Mouse (Mus musculus) neutrophil, adult 5-6 weeks (primary cell): ENCODE measurements around the gene Dmgdh. TPM values are rescaled to one million over a fixed set of nuclear protein-coding genes. Genes with fewer than 3 reads are reported as not detected.

Experiments used
- ATAC-seq: fragments of 151-379, 151-347 bp; 2 replicates; pipeline ENCODE4 v1.8.0; 2017; ENCODE audit warnings: mild to moderate bottlenecking, moderate TSS enrichment; ENCODE audit not compliant: insufficient number of reproducible peaks, poor library complexity, low FRiP score, severe bottlenecking; ENCODE audit errors: extremely low read depth
- total RNA-seq: library from RNA; stranded (forward); fragments of 200-1000 nt; gene quantifications from 2 replicates; pipeline ENCODE4 v1.2.3, GENCODE M21; 2017

Gene Dmgdh
- not detected in 2 replicates for total RNA-seq

- ATAC-seq = no peak
Observed at GRCm38 (mm10) chr13:93674131-93674561, at the start of gene Dmgdh, which contains the start of gene Bhmt2. TSS of gene Dmgdh (plus strand) at chr13:93674433. TSS of gene Bhmt2 (minus strand) at chr13:93674302.

- no peak for ATAC-seq
Observed at GRCm38 (mm10) chr13:93628861-93629260, 45.4 kb upstream of the Dmgdh start.

GRCm38 (mm10) chr13:93630941-93631705 lies 43.1 kb upstream of the Dmgdh start:
- no peak for ATAC-seq

GRCm38 (mm10) chr13:93632927-93633326 lies 41.3 kb upstream of the Dmgdh start:
- no peak for ATAC-seq

- ATAC-seq = no peak
Observed at GRCm38 (mm10) chr13:93636561-93636960, 37.7 kb upstream of the Dmgdh start.

- ATAC-seq = no peak
Observed at GRCm38 (mm10) chr13:93637282-93638245, 36.7 kb upstream of the Dmgdh start, which contains the start of gene Bhmt. TSS of gene Bhmt (minus strand) at chr13:93637961.

GRCm38 (mm10) chr13:93639636-93640035 lies 34.6 kb upstream of the Dmgdh start:
- ATAC-seq = no peak

GRCm38 (mm10) chr13:93648387-93649130 lies 25.7 kb upstream of the Dmgdh start:
- ATAC-seq = no peak

- ATAC-seq = no peak
Observed at GRCm38 (mm10) chr13:93653382-93653781, 20.9 kb upstream of the Dmgdh start.

GRCm38 (mm10) chr13:93657941-93658340 lies 16.3 kb upstream of the Dmgdh start:
- ATAC-seq = no peak

GRCm38 (mm10) chr13:93667586-93667985 lies 6.6 kb upstream of the Dmgdh start:
- ATAC-seq = no peak

GRCm38 (mm10) chr13:93672371-93672770 lies 1.9 kb upstream of the Dmgdh start:
- no peak for ATAC-seq

- no peak for ATAC-seq
Observed at GRCm38 (mm10) chr13:93673296-93673695, 937 bp upstream of the Dmgdh start.

- no peak for ATAC-seq
Observed at GRCm38 (mm10) chr13:93676864-93677263, 2.6 kb downstream of the Dmgdh start.

- no peak for ATAC-seq
Observed at GRCm38 (mm10) chr13:93683336-93683735, 9.1 kb downstream of the Dmgdh start.

GRCm38 (mm10) chr13:93685226-93685625 lies 11.0 kb downstream of the Dmgdh start:
- ATAC-seq = no peak

- no peak for ATAC-seq
Observed at GRCm38 (mm10) chr13:93687321-93687720, 13.1 kb downstream of the Dmgdh start.

GRCm38 (mm10) chr13:93689566-93689965 lies 15.3 kb downstream of the Dmgdh start:
- ATAC-seq = no peak

- ATAC-seq = no peak
Observed at GRCm38 (mm10) chr13:93690821-93691220, 16.6 kb downstream of the Dmgdh start.
